In the genomic region with DNA sequence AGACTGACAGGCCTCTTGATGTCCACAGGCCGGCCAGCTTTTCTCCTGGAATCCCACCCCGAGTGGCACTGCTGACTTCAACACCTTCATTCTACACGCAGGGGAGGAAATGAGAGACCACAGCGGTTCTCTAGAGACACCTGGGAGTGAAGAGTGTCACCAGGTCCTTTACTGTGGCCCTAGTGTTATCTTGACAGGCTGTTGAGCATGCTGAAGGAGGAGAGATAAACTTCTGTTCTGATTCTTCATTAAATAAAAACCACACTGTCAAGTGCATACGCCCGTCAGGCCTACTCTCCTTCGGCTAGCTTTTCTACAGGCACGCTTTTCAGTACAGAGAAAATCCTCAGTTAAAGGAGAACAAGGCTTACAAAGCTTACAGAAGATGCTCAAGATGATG, we compare ENCODE assay signal across 12 mouse cellular contexts.
"Had no signal": no experiment of that assay in that cellular context is flagged by ENCODE, and none has a peak within 500 bp of the region (broad histone marks: within the 10 kb centered on the region; RNA-seq: fewer than 3 reads in every experiment).

No protein-coding gene starts in this region.

- H3K9me3 ChIP-seq: kidney, embryonic 15.5 days; limb, embryonic 10.5 days; midbrain, embryonic 12.5 days; stomach, embryonic 15.5 days had no signal

- H3K36me3 ChIP-seq: kidney, embryonic 15.5 days; limb, embryonic 10.5 days; midbrain, embryonic 12.5 days; stomach, embryonic 15.5 days had no signal

- DNase-seq: kidney, adult 18-20 months; kidney, postnatal 14 days; lung, adult 18-20 months; lung, postnatal 36 days; right cerebral cortex, postnatal 14 days; thymus, adult 2 months; thymus, postnatal 4 days had no signal

- H3K9ac ChIP-seq: kidney, embryonic 15.5 days; midbrain, embryonic 12.5 days; stomach, embryonic 15.5 days had no signal

- H3K4me2 ChIP-seq: kidney, embryonic 15.5 days; midbrain, embryonic 12.5 days; stomach, embryonic 15.5 days had no signal

- H3K27ac ChIP-seq: kidney, embryonic 15.5 days; limb, embryonic 10.5 days; midbrain, embryonic 12.5 days; stomach, embryonic 15.5 days had no signal

- H3K27me3 ChIP-seq: kidney, embryonic 15.5 days; midbrain, embryonic 12.5 days; stomach, embryonic 15.5 days had no signal

- ATAC-seq: inflammation-experienced regulatory T-cells, adult 6 months had no signal

- H3K4me3 ChIP-seq: kidney, embryonic 15.5 days; limb, embryonic 10.5 days; midbrain, embryonic 12.5 days; stomach, embryonic 15.5 days had no signal
